Mouse (Mus musculus) splenic B cell, adult 2 months (primary cell): Measurements from ENCODE around the gene Tesmin.

Source experiments
- DNase-seq: peaks from one replicate; pipeline ENCODE4 v3.0.0-alpha.2; 2011; ENCODE audit warnings: low read depth, low spot score
- H3K27me3 ChIP-seq: 2 replicates; pipeline ENCODE4 v1.6.1; 2012; ENCODE audit warnings: mild to moderate bottlenecking, low read length, moderate library complexity, mixed read lengths; ENCODE audit not compliant: control insufficient read depth, poor library complexity, insufficient read depth, severe bottlenecking
- H3K36me3 ChIP-seq: 2 replicates; pipeline ENCODE4 v1.6.1; 2012; ENCODE audit warnings: mild to moderate bottlenecking, low read length, moderate library complexity, mixed read lengths; ENCODE audit not compliant: control insufficient read depth, poor library complexity, insufficient read depth, severe bottlenecking

Gene Tesmin

GRCm38 (mm10) chr19:3449248-3449647 is 60.6 kb downstream of the Tesmin start:
- Histone ChIP-seq H3K27me3 (no peaks in the 10 kb centered on the region), H3K36me3 (no peaks in the 10 kb centered on the region)
- DNase-seq: no peak

- no peak for DNase-seq
- Histone ChIP-seq H3K27me3 (no peaks in the 10 kb centered on the region), H3K36me3 (no peaks in the 10 kb centered on the region)
Measured at GRCm38 (mm10) chr19:3450714-3451113, 62.1 kb downstream of the Tesmin start.

- Histone ChIP-seq H3K27me3 (no peaks in the 10 kb centered on the region), H3K36me3 (no peaks in the 10 kb centered on the region; the same call in 1 of the 2 replicates)
- peak; percentile 81 for DNase-seq
Measured at GRCm38 (mm10) chr19:3451170-3451569, 62.5 kb downstream of the Tesmin start.

GRCm38 (mm10) chr19:3451649-3452048 is 63.0 kb downstream of the Tesmin start:
- no peaks in the 10 kb centered on the region; the same call in 1 of the 2 replicates for H3K36me3 ChIP-seq
- H3K27me3 ChIP-seq: no peaks in the 10 kb centered on the region
- peak; percentile 38 for DNase-seq
